In genomic region chr9:55025534-55026274, GRCm38 (mm10) we compare ENCODE assay signal across 9 mouse cellular contexts. TPM values are rescaled to one million over a fixed set of nuclear protein-coding genes. Genes with fewer than 3 reads are reported as not detected.
DNase-seq lines count a peak whose midpoint lies in the region; ATAC-seq and TF ChIP-seq lines count a peak whose summit lies in the region.
"Had no signal": no experiment of that assay in that cellular context is flagged by ENCODE, and none has a peak within 500 bp of the region (broad histone marks: within the 10 kb centered on the region; RNA-seq: fewer than 3 reads in every experiment).

No protein-coding gene starts in this region.

- WGBS in kidney, postnatal 0 days, result 11% methylated on average over 37 of the region's 38 CpGs
- WGBS in embryonic facial prominence, embryonic 13.5 days, result 9% methylated on average over 38 of the region's 38 CpGs
- 11% methylated on average over 38 of the region's 38 CpGs for WGBS in intestine, embryonic 14.5 days
- 8% methylated on average over 38 of the region's 38 CpGs for WGBS in neural tube, embryonic 13.5 days

- H3K36me3 ChIP-seq in kidney, postnatal 0 days (ENCODE audit: insufficient read depth, low read length), result no peaks in the 10 kb centered on the region
- no peaks in the 10 kb centered on the region for H3K36me3 ChIP-seq in embryonic facial prominence, embryonic 13.5 days
- H3K36me3 ChIP-seq in intestine, embryonic 14.5 days (ENCODE audit: control insufficient read depth, insufficient read depth, low read length), result no peaks in the 10 kb centered on the region
- peaks cover 17% of the 10 kb centered on the region; the same call in 1 of the 2 replicates for H3K36me3 ChIP-seq in neural tube, embryonic 13.5 days

- H3K27ac ChIP-seq in kidney, postnatal 0 days, result no peak overlapping the region
- no peak overlapping the region for H3K27ac ChIP-seq in embryonic facial prominence, embryonic 13.5 days
- H3K27ac ChIP-seq in intestine, embryonic 14.5 days (ENCODE audit: low read depth), result peak overlapping the region; percentile 38
- peak overlapping the region; percentile 86 for H3K27ac ChIP-seq in neural tube, embryonic 13.5 days (replicated peaks)

- peak overlapping the region; percentile 13; the same call in 1 of the 2 replicates for H3K4me3 ChIP-seq in kidney, postnatal 0 days (replicated peaks; ENCODE audit: low read depth, low read length)
- H3K4me3 ChIP-seq in embryonic facial prominence, embryonic 13.5 days, result peak overlapping the region; percentile 42
- peak overlapping the region; percentile 29 for H3K4me3 ChIP-seq in intestine, embryonic 14.5 days (ENCODE audit: low read depth, low read length)
- peak overlapping the region; percentile 64 for H3K4me3 ChIP-seq in neural tube, embryonic 13.5 days

- 0 out of 2 replicates have a peak, but pooled peaks cover 3% of the 10 kb centered on the region for H3K4me1 ChIP-seq in kidney, postnatal 0 days (replicated peaks; ENCODE audit: insufficient read depth, low read length)
- H3K4me1 ChIP-seq in embryonic facial prominence, embryonic 13.5 days, result peaks cover 14% of the 10 kb centered on the region
- H3K4me1 ChIP-seq in intestine, embryonic 14.5 days (replicated peaks; ENCODE audit: control insufficient read depth, insufficient read depth, low read length), result 0 out of 2 replicates have a peak, but pooled peaks cover 8% of the 10 kb centered on the region
- H3K4me1 ChIP-seq in neural tube, embryonic 13.5 days (replicated peaks), result peaks cover 33% of the 10 kb centered on the region

- no peak for TF ChIP-seq CTCF in kidney, postnatal 0 days (IDR thresholded peaks at IDR 0.05; ENCODE audit: low read depth)

- H3K9me3 ChIP-seq in kidney, postnatal 0 days (replicated peaks; ENCODE audit: low read length), result no peaks in the 10 kb centered on the region
- H3K9me3 ChIP-seq in embryonic facial prominence, embryonic 13.5 days, result no peaks in the 10 kb centered on the region
- no peaks in the 10 kb centered on the region for H3K9me3 ChIP-seq in intestine, embryonic 14.5 days (ENCODE audit: control insufficient read depth, low read length)
- no peaks in the 10 kb centered on the region for H3K9me3 ChIP-seq in neural tube, embryonic 13.5 days

- peak overlapping the region; percentile 37; the same call in 1 of the 2 replicates for H3K4me2 ChIP-seq in kidney, postnatal 0 days (ENCODE audit: low read length)
- H3K4me2 ChIP-seq in embryonic facial prominence, embryonic 13.5 days, result peak overlapping the region; percentile 70
- H3K4me2 ChIP-seq in intestine, embryonic 14.5 days (ENCODE audit: low read length), result peak overlapping the region; percentile 46
- H3K4me2 ChIP-seq in neural tube, embryonic 13.5 days, result peak overlapping the region; percentile 62

- no peak overlapping the region for H3K9ac ChIP-seq in kidney, postnatal 0 days (ENCODE audit: low read depth, low read length)
- peak overlapping the region; percentile 58 for H3K9ac ChIP-seq in embryonic facial prominence, embryonic 13.5 days
- H3K9ac ChIP-seq in intestine, embryonic 14.5 days (ENCODE audit: low read length), result peak overlapping the region; percentile 27
- peak overlapping the region; percentile 87 for H3K9ac ChIP-seq in neural tube, embryonic 13.5 days

- no peak for DNase-seq in kidney, postnatal 0 days (ENCODE audit: low spot score)
- no peak for DNase-seq in kidney, postnatal 36 days
- no peak for DNase-seq in intestine, embryonic 14.5 days (ENCODE audit: low spot score)
- no peak for DNase-seq in right cerebral cortex, postnatal 25 days
- DNase-seq in left cerebral cortex, adult 8-10 months (ENCODE audit: low spot score in 2 of 2), result no peak
- no peak for DNase-seq in layer of hippocampus, postnatal 14 days (ENCODE audit: low spot score in 2 of 2)

- peaks cover 32% of the 10 kb centered on the region for H3K27me3 ChIP-seq in kidney, postnatal 0 days (ENCODE audit: insufficient read depth, low read length)
- peaks cover 53% of the 10 kb centered on the region for H3K27me3 ChIP-seq in embryonic facial prominence, embryonic 13.5 days
- H3K27me3 ChIP-seq in intestine, embryonic 14.5 days (replicated peaks; ENCODE audit: control insufficient read depth, insufficient read depth, low read length), result peaks cover 37% of the 10 kb centered on the region
- H3K27me3 ChIP-seq in neural tube, embryonic 13.5 days, result peaks cover 39% of the 10 kb centered on the region

- no peak for ATAC-seq in kidney, postnatal 0 days (replicated peaks; ENCODE audit: low FRiP score, low read depth)
- no peak for ATAC-seq in embryonic facial prominence, embryonic 13.5 days (ENCODE audit: insufficient number of reproducible peaks, insufficient read depth, low FRiP score, low TSS enrichment, low read depth)
- ATAC-seq in intestine, embryonic 14.5 days (replicated peaks; ENCODE audit: low FRiP score, low TSS enrichment, low read depth), result 0 out of 2 replicates have a peak, but pooled peaks have one; percentile 7
- ATAC-seq in neural tube, embryonic 13.5 days (ENCODE audit: low read depth), result peak; percentile 64

RNA-seq across cellular contexts. Expression of gene Chrna3, which starts 0.7 kb away (rescaled TPM):
- polyA plus RNA-seq in kidney, postnatal 0 days (2015; fragmentation: Nextera tagmentation; extraction: Ambion mirVana), result 0.18 and 0.22 TPM in 2 replicates
- 0.15 and 0.45 TPM in 2 replicates for polyA plus RNA-seq in embryonic facial prominence, embryonic 13.5 days (2015; fragmentation: Nextera tagmentation; extraction: Ambion mirVana)
- polyA plus RNA-seq in intestine, embryonic 14.5 days (2014; fragmentation: Nextera tagmentation; extraction: Ambion mirVana), result 20.6 and 23.9 TPM in 2 replicates
- polyA plus RNA-seq in neural tube, embryonic 13.5 days (2015; fragmentation: Nextera tagmentation; extraction: Ambion mirVana), result 25.5 and 27.1 TPM in 2 replicates
- 1 to 10 TPM in 1 of 4 experiments, under 1 TPM in 3; 0.57 to 1.1 (median 0.71) TPM for total RNA-seq in left cerebral cortex, adult 8-10 months (2022)
- total RNA-seq in layer of hippocampus, postnatal 14 days (2021), result 1 to 10 TPM in 1 of 2 experiments, under 1 TPM in 1; 0.71 to 1.2 TPM
- total RNA-seq: hematopoietic stem cell, adult 5-6 weeks had no signal

RNA-seq across cellular contexts. Expression of gene Chrnb4, which starts 22.9 kb away (rescaled TPM):
- 1.0 and 1.4 TPM in 2 replicates for polyA plus RNA-seq in kidney, postnatal 0 days (2015; fragmentation: Nextera tagmentation; extraction: Ambion mirVana)
- polyA plus RNA-seq in embryonic facial prominence, embryonic 13.5 days (2015; fragmentation: Nextera tagmentation; extraction: Ambion mirVana), result 0.26 and 0.28 TPM in 2 replicates
- polyA plus RNA-seq in intestine, embryonic 14.5 days (2014; fragmentation: Nextera tagmentation; extraction: Ambion mirVana), result 11.9 and 12.0 TPM in 2 replicates
- 1.6 and 1.8 TPM in 2 replicates for polyA plus RNA-seq in neural tube, embryonic 13.5 days (2015; fragmentation: Nextera tagmentation; extraction: Ambion mirVana)
- total RNA-seq in left cerebral cortex, adult 8-10 months (2022), result under 1 TPM; 0.14 to 0.44 (median 0.19) TPM
- under 1 TPM in 1 of 2 experiments, not detected in 1; 0.28 TPM for total RNA-seq in layer of hippocampus, postnatal 14 days (2021)
- total RNA-seq: hematopoietic stem cell, adult 5-6 weeks had no signal

RNA-seq across cellular contexts. Expression of gene Chrna5, which starts 45.0 kb away (rescaled TPM):
- polyA plus RNA-seq in kidney, postnatal 0 days (2015; fragmentation: Nextera tagmentation; extraction: Ambion mirVana), result 0.97 and 1.7 TPM in 2 replicates
- 0.48 and 1.1 TPM in 2 replicates for polyA plus RNA-seq in embryonic facial prominence, embryonic 13.5 days (2015; fragmentation: Nextera tagmentation; extraction: Ambion mirVana)
- polyA plus RNA-seq in intestine, embryonic 14.5 days (2014; fragmentation: Nextera tagmentation; extraction: Ambion mirVana), result 4.5 and 5.3 TPM in 2 replicates
- polyA plus RNA-seq in neural tube, embryonic 13.5 days (2015; fragmentation: Nextera tagmentation; extraction: Ambion mirVana), result 5.2 and 5.8 TPM in 2 replicates
- total RNA-seq in left cerebral cortex, adult 8-10 months (2022), result 1 to 10 TPM; 3.7 to 5.8 (median 5.1) TPM
- 10 to 100 TPM in 1 of 2 experiments, 1 to 10 TPM in 1; 8.6 to 10.6 TPM for total RNA-seq in layer of hippocampus, postnatal 14 days (2021)
- total RNA-seq: hematopoietic stem cell, adult 5-6 weeks had no signal

Comparison
In these comparisons a context has a peak if more than half of its experiments do, and no peak if none do; other contexts are left out.
1. ATAC-seq: peak in intestine, embryonic 14.5 days (single experiment) and neural tube, embryonic 13.5 days (single experiment); none in kidney, postnatal 0 days (single experiment) and embryonic facial prominence, embryonic 13.5 days (single experiment).
2. H3K27ac ChIP-seq: peak in intestine, embryonic 14.5 days (single experiment) and neural tube, embryonic 13.5 days (single experiment); none in kidney, postnatal 0 days (single experiment) and embryonic facial prominence, embryonic 13.5 days (single experiment).
3. H3K4me3 ChIP-seq: peak in every context shown above with its lines; median percentile 64 in neural tube, embryonic 13.5 days; 42 in embryonic facial prominence, embryonic 13.5 days; 29 in intestine, embryonic 14.5 days; 13 in kidney, postnatal 0 days.
4. RNA of gene Chrna3, which starts 0.7 kb away (polyA plus RNA-seq): 25.5 to 27.1 TPM in neural tube, embryonic 13.5 days and 20.6 to 23.9 TPM in intestine, embryonic 14.5 days; 0.18 to 0.22 TPM in kidney, postnatal 0 days and 0.15 to 0.45 TPM in embryonic facial prominence, embryonic 13.5 days; every median in the first group is over 10 times any median in the second.
5. Peak in every context shown above with its lines, with median percentiles within 50 percentile points of each other: H3K4me2 ChIP-seq.